Mouse (Mus musculus) midbrain, embryonic 10.5 days (tissue): ENCODE measurements around the gene Hnrnpl. TPM values are rescaled to one million over a fixed set of nuclear protein-coding genes. Genes with fewer than 3 reads are reported as not detected.
A peak's percentile ranks its signal among the peaks of the same experiment; 100 is the strongest.

Experiments used
- DNase-seq: peaks from one replicate; pipeline ENCODE4 v3.0.0-alpha.2; 2017; ENCODE audit warnings: low spot score
- H3K27ac ChIP-seq: fragments of 300-500 bp; sonication (generic); replicated peaks from 2 replicates; pipeline ENCODE4 v1.5.1; 2016; ENCODE audit warnings: mild to moderate bottlenecking
- H3K27me3 ChIP-seq: fragments of 300-500 bp; sonication (generic); 2 replicates; pipeline ENCODE4 v1.6.1; 2016; ENCODE audit warnings: low read depth, mild to moderate bottlenecking; ENCODE audit not compliant: poor library complexity, severe bottlenecking
- H3K36me3 ChIP-seq: fragments of 300-500 bp; sonication (generic); 2 replicates; pipeline ENCODE4 v1.6.1; 2016; ENCODE audit warnings: mild to moderate bottlenecking, moderate library complexity
- H3K4me1 ChIP-seq: fragments of 300-500 bp; sonication (generic); 2 replicates; pipeline ENCODE4 v1.6.1; 2016
- H3K4me3 ChIP-seq: fragments of 300-500 bp; sonication (generic); 2 replicates; pipeline ENCODE4 v1.5.1; 2016; ENCODE audit warnings: mild to moderate bottlenecking, moderate library complexity
- H3K9me3 ChIP-seq: fragments of 300-500 bp; sonication (generic); replicated peaks from 2 replicates; pipeline ENCODE4 v1.6.1; 2016; ENCODE audit warnings: mild to moderate bottlenecking
- WGBS: fragments of 180-500 bp; shearing (Covaris S2); methylation state at CpG from one replicate; pipeline ENCODE4 v1.1.7; 2016; 5-methylcytosine and 5-hydroxymethylcytosine counted together
- polyA plus RNA-seq: library from polyadenylated mRNA; unstranded; fragments of >200 nt; fragmentation: Nextera tagmentation; extraction: Ambion mirVana; gene quantifications from 2 replicates; pipeline ENCODE4 v1.2.1, GENCODE M21; 2016

Gene Hnrnpl
- polyA plus RNA-seq, 1 experiment from 2014 or later = 279 TPM

GRCm38 (mm10) chr7:28818436-28818835, 10.1 kb downstream of the Hnrnpl start:
- Histone ChIP-seq H3K36me3 (peaks cover 99% of the 10 kb centered on the region), H3K4me3 (peak overlapping the region; percentile 15; the same call in 1 of the 2 replicates), H3K27ac (no peak overlapping the region), H3K27me3 (no peaks in the 10 kb centered on the region), H3K9me3 (no peaks in the 10 kb centered on the region), H3K4me1 (peaks cover 86% of the 10 kb centered on the region)
- 91% methylated on average over 18 of the region's 18 CpGs for WGBS
- DNase-seq = no peak

GRCm38 (mm10) chr7:28818861-28819452, 10.6 kb downstream of the Hnrnpl start:
- Histone ChIP-seq H3K27ac (no peak overlapping the region), H3K9me3 (no peaks in the 10 kb centered on the region), H3K4me3 (peak overlapping the region; percentile 15; the same call in 1 of the 2 replicates), H3K4me1 (peaks cover 86% of the 10 kb centered on the region), H3K27me3 (no peaks in the 10 kb centered on the region), H3K36me3 (peaks cover 95% of the 10 kb centered on the region)
- DNase-seq = no peak
- 90% methylated on average over 4 of the region's 4 CpGs for WGBS

GRCm38 (mm10) chr7:28819571-28819970, 11.2 kb downstream of the Hnrnpl start:
- no peak for DNase-seq
- Histone ChIP-seq H3K27ac (peak overlapping the region; percentile 75; the same call in 1 of the 2 replicates), H3K36me3 (peaks cover 89% of the 10 kb centered on the region), H3K27me3 (no peaks in the 10 kb centered on the region), H3K9me3 (no peaks in the 10 kb centered on the region), H3K4me3 (peak overlapping the region; percentile 34; the same call in 1 of the 2 replicates), H3K4me1 (peaks cover 84% of the 10 kb centered on the region)
- WGBS = 83% methylated on average over 4 of the region's 4 CpGs

- peak overlapping the region; percentile 34 for H3K4me3 ChIP-seq
- WGBS = 53% methylated on average over 12 of the region's 12 CpGs
- peak overlapping the region; percentile 75 for H3K27ac ChIP-seq
- H3K9me3 ChIP-seq = no peaks in the 10 kb centered on the region
- no peaks in the 10 kb centered on the region for H3K27me3 ChIP-seq
- peaks cover 80% of the 10 kb centered on the region for H3K4me1 ChIP-seq
- H3K36me3 ChIP-seq = peaks cover 78% of the 10 kb centered on the region
- peak; percentile 59 for DNase-seq
Measured at GRCm38 (mm10) chr7:28820358-28821260, 12.3 kb downstream of the Hnrnpl start.

- 82% methylated on average over 10 of the region's 10 CpGs for WGBS
- no peaks in the 10 kb centered on the region for H3K27me3 ChIP-seq
Measured at GRCm38 (mm10) chr7:28821261-28821831, 13.0 kb downstream of the Hnrnpl start.

GRCm38 (mm10) chr7:28822556-28822955, 14.2 kb downstream of the Hnrnpl start:
- H3K36me3 ChIP-seq = peaks cover 61% of the 10 kb centered on the region
- H3K27ac ChIP-seq = no peak overlapping the region
- H3K27me3 ChIP-seq = no peaks in the 10 kb centered on the region

More at GRCm38 (mm10) chr7:28821261-28821831, 13.0 kb downstream of the Hnrnpl start:
- Histone ChIP-seq H3K9me3 (no peaks in the 10 kb centered on the region), H3K4me3 (no peak overlapping the region), H3K36me3 (peaks cover 71% of the 10 kb centered on the region), H3K4me1 (peaks cover 78% of the 10 kb centered on the region), H3K27ac (peak overlapping the region; percentile 75; the same call in 1 of the 2 replicates)
- DNase-seq = no peak

GRCm38 (mm10) chr7:28822993-28823903, 14.9 kb downstream of the Hnrnpl start:
- Histone ChIP-seq H3K4me3 (no peak overlapping the region), H3K27ac (no peak overlapping the region), H3K9me3 (no peaks in the 10 kb centered on the region), H3K4me1 (peaks cover 59% of the 10 kb centered on the region), H3K36me3 (peaks cover 54% of the 10 kb centered on the region), H3K27me3 (no peaks in the 10 kb centered on the region)
- 64% methylated on average over 10 of the region's 10 CpGs for WGBS
- DNase-seq = peak; percentile 26

More at GRCm38 (mm10) chr7:28822556-28822955, 14.2 kb downstream of the Hnrnpl start:
- H3K4me1 ChIP-seq = peaks cover 66% of the 10 kb centered on the region
- H3K9me3 ChIP-seq = no peaks in the 10 kb centered on the region
- peak; percentile 30 for DNase-seq
- 72% methylated on average over 1 of the region's 1 CpGs for WGBS
- H3K4me3 ChIP-seq = no peak overlapping the region

- no peak for DNase-seq
- no peak overlapping the region for H3K4me3 ChIP-seq
- no peaks in the 10 kb centered on the region for H3K27me3 ChIP-seq
- H3K9me3 ChIP-seq = no peaks in the 10 kb centered on the region
- H3K27ac ChIP-seq = no peak overlapping the region
- peaks cover 53% of the 10 kb centered on the region for H3K4me1 ChIP-seq
- H3K36me3 ChIP-seq = peaks cover 48% of the 10 kb centered on the region
- WGBS = 59% methylated on average over 2 of the region's 2 CpGs
Measured at GRCm38 (mm10) chr7:28823932-28824331, 15.6 kb downstream of the Hnrnpl start.

GRCm38 (mm10) chr7:28824941-28825685, 16.8 kb downstream of the Hnrnpl start, which contains the start of gene Ech1:
Ech1 (plus strand) TSS chr7:28825217.
- Histone ChIP-seq H3K27me3 (no peaks in the 10 kb centered on the region), H3K4me3 (peak within 1 kb of the TSS; percentile 52), H3K9me3 (peaks cover 5% of the 10 kb centered on the region; the same call in 1 of the 2 replicates), H3K27ac (peak within 1 kb of the TSS; percentile 85), H3K36me3 (peaks cover 45% of the 10 kb centered on the region), H3K4me1 (peaks cover 41% of the 10 kb centered on the region)
- 3% methylated on average over 33 of the region's 33 CpGs for WGBS
- DNase-seq = peak; percentile 91

GRCm38 (mm10) chr7:28825686-28826401, 17.5 kb downstream of the Hnrnpl start:
- Histone ChIP-seq H3K4me3 (peak overlapping the region; percentile 52), H3K9me3 (peaks cover 7% of the 10 kb centered on the region; the same call in 1 of the 2 replicates), H3K27ac (peak overlapping the region; percentile 85), H3K27me3 (no peaks in the 10 kb centered on the region), H3K36me3 (peaks cover 45% of the 10 kb centered on the region), H3K4me1 (peaks cover 34% of the 10 kb centered on the region)
- no peak for DNase-seq
- WGBS = 73% methylated on average over 11 of the region's 11 CpGs

- Histone ChIP-seq H3K4me3 (0 out of 2 replicates have a peak overlapping the region, but pooled peaks have one; percentile 52), H3K27me3 (no peaks in the 10 kb centered on the region), H3K27ac (no peak overlapping the region), H3K4me1 (peaks cover 29% of the 10 kb centered on the region), H3K36me3 (peaks cover 45% of the 10 kb centered on the region), H3K9me3 (peaks cover 7% of the 10 kb centered on the region; the same call in 1 of the 2 replicates)
- WGBS = 92% methylated on average over 7 of the region's 7 CpGs
- DNase-seq = no peak
Measured at GRCm38 (mm10) chr7:28826402-28826772, 18.0 kb downstream of the Hnrnpl start.
